Mouse (Mus musculus) hindbrain, postnatal 0 days (tissue): ENCODE data around the gene Prkn. TPM values are rescaled to one million over a fixed set of nuclear protein-coding genes. Genes with fewer than 3 reads are reported as not detected.

Experiments used
- ATAC-seq: fragments of 200-750 bp; cut with Nextera tagmentation; 2 replicates; pipeline ENCODE4 v1.8.0; 2017; ENCODE audit warnings: mild to moderate bottlenecking, moderate TSS enrichment, moderate library complexity
- DNase-seq: peaks from one replicate; pipeline ENCODE4 v3.0.0-alpha.2; 2015; ENCODE audit warnings: low spot score
- H3K27ac ChIP-seq: fragments of 300-500 bp; sonication (generic); 2 replicates; pipeline ENCODE4 v1.5.1; 2014; ENCODE audit warnings: mild to moderate bottlenecking
- H3K27me3 ChIP-seq: fragments of 300-500 bp; sonication (generic); 2 replicates; pipeline ENCODE4 v1.6.1; 2014; ENCODE audit warnings: low read length, mixed read lengths; ENCODE audit not compliant: insufficient read depth
- H3K36me3 ChIP-seq: fragments of 300-500 bp; sonication (generic); 2 replicates; pipeline ENCODE4 v1.6.1; 2014; ENCODE audit warnings: low read length, mixed read lengths; ENCODE audit not compliant: insufficient read depth
- H3K4me1 ChIP-seq: fragments of 300-500 bp; sonication (generic); 2 replicates; pipeline ENCODE4 v1.6.1; 2014; ENCODE audit warnings: antibody characterized with exemption, low read length, mixed read lengths; ENCODE audit not compliant: insufficient read depth
- H3K4me2 ChIP-seq: fragments of 300-500 bp; sonication (generic); 2 replicates; pipeline ENCODE4 v1.6.1; 2014; ENCODE audit warnings: low read depth, mild to moderate bottlenecking, low read length, moderate library complexity, mixed read lengths
- H3K4me3 ChIP-seq: fragments of 300-500 bp; sonication (generic); 2 replicates; pipeline ENCODE4 v1.5.1; 2014; ENCODE audit warnings: low read length
- H3K9ac ChIP-seq: fragments of 300-500 bp; sonication (generic); replicated peaks from 2 replicates; pipeline ENCODE4 v1.6.1; 2014; ENCODE audit warnings: mild to moderate bottlenecking, low read length, moderate library complexity, mixed read lengths
- H3K9me3 ChIP-seq: fragments of 300-500 bp; sonication (generic); 2 replicates; pipeline ENCODE4 v1.6.1; 2016; ENCODE audit warnings: low read length, mixed read lengths
- CTCF ChIP-seq: IDR thresholded peaks from 2 replicates; pipeline ENCODE4 v1.5.1; 2016; ENCODE audit warnings: antibody characterized with exemption, control low read depth, low read depth
- whole genome bisulfite sequencing: fragments of 180-500 bp; shearing (Covaris S2); extraction: QIAGEN DNeasy Blood & Tissue Kit; methylation state at CpG from one replicate; pipeline ENCODE4 v1.1.7; 2014; 5-methylcytosine and 5-hydroxymethylcytosine counted together
- polyA plus RNA-seq: library from polyadenylated mRNA; unstranded; fragments of >200 nt; fragmentation: Nextera tagmentation; extraction: Ambion mirVana; gene quantifications from 2 replicates; pipeline ENCODE4 v1.2.1, GENCODE M21; 2015
- total RNA-seq: library from RNA; depleted of rRNA; stranded (reverse); fragments of >200 nt; gene quantifications from 2 replicates; pipeline ENCODE4 v1.2.3, GENCODE M21; 2014

Gene Prkn
- total and polyA plus RNA-seq, 2 experiments from 2014 or later, result 9.3 to 10.7 TPM

DNA sequence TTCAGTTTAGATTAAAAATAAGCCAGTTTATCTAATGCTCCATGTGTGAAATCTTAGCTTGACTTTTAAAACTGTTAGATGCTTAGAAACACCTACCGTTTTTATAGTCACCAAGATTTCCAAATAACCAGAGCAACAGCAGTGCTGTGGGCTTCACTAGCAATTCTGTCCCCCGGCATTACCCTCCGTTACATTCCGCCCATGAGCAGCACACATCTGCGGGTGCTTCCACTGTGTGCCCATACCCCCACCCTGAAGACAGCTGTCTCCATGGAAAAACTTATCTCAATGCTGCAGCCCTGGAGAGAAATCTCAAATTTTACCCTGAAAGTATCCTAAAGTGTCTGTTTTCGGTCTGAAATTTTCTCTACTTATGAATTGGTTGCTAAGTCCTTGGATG, 839.5 kb downstream of the Prkn start:
- Histone ChIP-seq H3K36me3 (no peaks in the 10 kb centered on the region), H3K9ac (no peak overlapping the region), H3K9me3 (no peaks in the 10 kb centered on the region), H3K4me1 (no peaks in the 10 kb centered on the region), H3K4me3 (no peak overlapping the region), H3K27me3 (0 out of 2 replicates have a peak, but pooled peaks cover 5% of the 10 kb centered on the region), H3K27ac (no peak overlapping the region), H3K4me2 (no peak overlapping the region)
- no peak for DNase-seq
- ATAC-seq, result no peak
- TF ChIP-seq CTCF, result no peak
- WGBS, result 92% methylated on average over 6 of the region's 6 CpGs

GRCm38 (mm10) chr17:11680456-11680855, 840.3 kb downstream of the Prkn start:
- Histone ChIP-seq H3K4me2 (no peak overlapping the region), H3K9ac (no peak overlapping the region), H3K27me3 (0 out of 2 replicates have a peak, but pooled peaks cover 5% of the 10 kb centered on the region), H3K36me3 (no peaks in the 10 kb centered on the region), H3K4me1 (no peaks in the 10 kb centered on the region), H3K27ac (no peak overlapping the region), H3K9me3 (no peaks in the 10 kb centered on the region), H3K4me3 (no peak overlapping the region)
- ATAC-seq, result no peak
- TF ChIP-seq CTCF, result no peak
- 86% methylated on average over 9 of the region's 9 CpGs for WGBS
- no peak for DNase-seq

GRCm38 (mm10) chr17:11681825-11682372, 841.7 kb downstream of the Prkn start:
- no peak for TF ChIP-seq CTCF
- DNase-seq (peak; percentile 12), ATAC-seq (no peak)
- H3K27ac ChIP-seq, result no peak overlapping the region
- no peaks in the 10 kb centered on the region for H3K36me3 ChIP-seq
- H3K9me3 ChIP-seq, result no peaks in the 10 kb centered on the region
- H3K27me3 ChIP-seq, result 0 out of 2 replicates have a peak, but pooled peaks cover 5% of the 10 kb centered on the region
- WGBS, result 37% methylated on average over 11 of the region's 11 CpGs
- peak overlapping the region; percentile 25; the same call in 1 of the 2 replicates for H3K4me2 ChIP-seq
- no peak overlapping the region for H3K4me3 ChIP-seq
- H3K9ac ChIP-seq, result no peak overlapping the region
- no peaks in the 10 kb centered on the region for H3K4me1 ChIP-seq

DNA sequence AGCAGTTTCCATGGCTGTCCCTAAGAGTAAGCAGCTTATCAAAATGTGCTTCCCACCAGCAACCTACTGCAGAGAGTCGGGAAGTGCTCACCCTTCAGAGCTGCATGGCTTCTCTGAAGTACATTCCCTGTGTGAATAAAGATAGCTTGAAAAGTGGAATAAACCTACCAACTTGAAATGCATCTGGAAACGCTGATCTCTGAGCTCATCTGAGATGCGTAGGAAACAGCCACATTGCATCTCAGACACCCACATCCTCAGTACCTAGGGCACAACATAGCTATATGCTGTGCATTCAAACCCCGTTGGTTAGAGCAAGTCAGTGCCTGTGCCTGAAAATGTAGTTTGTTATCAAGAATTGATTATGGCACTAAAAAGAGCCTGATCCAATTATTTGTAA, 864.8 kb downstream of the Prkn start:
- Histone ChIP-seq H3K4me2 (no peak overlapping the region), H3K4me3 (no peak overlapping the region), H3K27ac (no peak overlapping the region), H3K9me3 (no peaks in the 10 kb centered on the region), H3K9ac (no peak overlapping the region), H3K36me3 (no peaks in the 10 kb centered on the region), H3K27me3 (no peaks in the 10 kb centered on the region), H3K4me1 (no peaks in the 10 kb centered on the region)
- no peak for DNase-seq
- no peak for TF ChIP-seq CTCF
- no peak for ATAC-seq
- 78% methylated on average over 4 of the region's 4 CpGs for WGBS

- TF ChIP-seq CTCF, result no peak
Observed at GRCm38 (mm10) chr17:11705761-11706160, 865.6 kb downstream of the Prkn start.

DNA sequence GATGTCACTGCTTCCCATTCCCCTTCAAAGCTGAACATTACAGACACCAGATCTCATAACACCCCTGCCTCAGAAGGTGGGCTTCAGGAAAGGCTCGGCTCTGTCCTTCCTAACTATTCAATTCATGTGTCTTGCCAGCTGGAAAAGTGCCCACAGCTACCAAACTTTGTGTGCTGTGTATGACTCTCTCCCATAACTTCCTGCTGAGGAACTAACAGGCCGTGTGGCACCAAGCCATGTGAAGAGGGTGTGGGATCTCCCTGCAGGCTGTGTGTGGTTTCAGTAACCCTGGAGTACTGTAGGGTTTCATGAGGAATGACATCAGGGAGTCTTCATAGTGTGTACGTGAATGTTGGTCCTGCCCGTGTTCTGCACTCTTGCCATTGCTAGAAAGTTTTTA, 871.9 kb downstream of the Prkn start:
- peak; percentile 32 for DNase-seq
- no peak overlapping the region for H3K9ac ChIP-seq
- no peak for TF ChIP-seq CTCF
- no peak for ATAC-seq
- no peaks in the 10 kb centered on the region for H3K9me3 ChIP-seq
- H3K27ac ChIP-seq, result no peak overlapping the region
- H3K36me3 ChIP-seq, result no peaks in the 10 kb centered on the region
- 40% methylated on average over 4 of the region's 4 CpGs for WGBS
- no peaks in the 10 kb centered on the region for H3K4me1 ChIP-seq
- H3K4me2 ChIP-seq, result no peak overlapping the region
- no peak overlapping the region for H3K4me3 ChIP-seq
- no peaks in the 10 kb centered on the region for H3K27me3 ChIP-seq

More at GRCm38 (mm10) chr17:11705761-11706160, 865.6 kb downstream of the Prkn start:
- Histone ChIP-seq H3K9me3 (no peaks in the 10 kb centered on the region), H3K9ac (no peak overlapping the region), H3K4me3 (no peak overlapping the region), H3K36me3 (no peaks in the 10 kb centered on the region), H3K27me3 (no peaks in the 10 kb centered on the region), H3K4me1 (no peaks in the 10 kb centered on the region), H3K4me2 (no peak overlapping the region), H3K27ac (no peak overlapping the region)
- DNase-seq (no peak), ATAC-seq (no peak)
- 84% methylated on average over 9 of the region's 9 CpGs for WGBS

DNA sequence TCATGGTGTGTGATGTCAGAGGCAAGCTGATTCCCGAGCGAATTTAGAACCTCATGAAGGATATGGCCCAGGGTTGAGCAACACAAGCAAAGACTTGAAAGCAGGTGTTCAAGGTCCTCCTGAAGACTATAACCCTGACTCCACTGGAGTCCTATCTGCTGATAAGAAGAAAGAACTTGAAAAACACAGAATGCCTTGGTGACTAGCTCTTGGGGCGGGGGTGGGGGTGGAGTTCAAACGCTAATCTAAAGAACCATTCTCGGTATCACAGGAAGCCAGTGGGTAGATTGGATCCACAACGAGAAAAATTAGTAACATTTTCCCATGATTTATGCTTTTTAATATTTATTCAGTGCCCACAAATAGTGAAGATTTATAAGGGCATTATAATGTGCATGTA, 879.6 kb downstream of the Prkn start:
- Histone ChIP-seq H3K9me3 (no peaks in the 10 kb centered on the region), H3K36me3 (no peaks in the 10 kb centered on the region), H3K4me1 (0 out of 2 replicates have a peak, but pooled peaks cover 3% of the 10 kb centered on the region), H3K4me3 (no peak overlapping the region), H3K4me2 (no peak overlapping the region), H3K27ac (no peak overlapping the region), H3K9ac (no peak overlapping the region), H3K27me3 (no peaks in the 10 kb centered on the region)
- TF ChIP-seq CTCF, result no peak
- 90% methylated on average over 6 of the region's 6 CpGs for WGBS
- ATAC-seq (no peak), DNase-seq (no peak)
